Mouse (Mus musculus) large intestine, adult 2 months (tissue): Measurements from ENCODE around the gene Cyb5r4. TPM values are rescaled to one million over a fixed set of nuclear protein-coding genes. Genes with fewer than 3 reads are reported as not detected.
"Not testable (repeated sequence)": the region's sequence is repeated elsewhere in the genome, so short reads cannot be mapped to it uniquely, and the experiment has no call there.

Source experiments
- DNase-seq: peaks from one replicate; pipeline ENCODE4 v3.0.0-alpha.2; 2012; ENCODE audit warnings: low read depth, low spot score
- WGBS: fragments of 180-500 bp; shearing (Covaris S2); methylation state at CpG from one replicate; pipeline ENCODE4 v1.1.7; 2018; 5-methylcytosine and 5-hydroxymethylcytosine counted together
- polyA plus RNA-seq: library from polyadenylated mRNA; depleted of rRNA; stranded (reverse); fragments of >200 nt; gene quantifications from 2 replicates; pipeline ENCODE4 v1.2.3, GENCODE M21; 2012

Cyb5r4 gene
- polyA plus RNA-seq, 1 experiment = 17.5 TPM

- 4% methylated on average over 71 of the region's 71 CpGs for WGBS
- DNase-seq = no peak
These were observed 6.4 kb upstream of the Cyb5r4 start, which contains the start of gene Ripply2 for GRCm38 (mm10) chr9:87015288-87015937. TSS of gene Ripply2 (plus strand) at chr9:87015537.

GRCm38 (mm10) chr9:87015938-87016294 is 5.9 kb upstream of the Cyb5r4 start:
- DNase-seq = no peak
- WGBS = 7% methylated on average over 10 of the region's 10 CpGs

- 73% methylated on average over 6 of the region's 6 CpGs for WGBS
- DNase-seq = no peak
These were observed 4.0 kb downstream of the Cyb5r4 start for GRCm38 (mm10) chr9:87025764-87026163.

- WGBS = 42% methylated on average over 8 of the region's 8 CpGs
- DNase-seq = peak; percentile 33
These were observed 5.7 kb downstream of the Cyb5r4 start for GRCm38 (mm10) chr9:87027423-87028084.

GRCm38 (mm10) chr9:87032196-87032595 is 10.4 kb downstream of the Cyb5r4 start:
- WGBS = 84% methylated on average over 4 of the region's 4 CpGs
- no peak for DNase-seq

GRCm38 (mm10) chr9:87034831-87035580 is 13.2 kb downstream of the Cyb5r4 start:
- DNase-seq = no peak
- 71% methylated on average over 2 of the region's 2 CpGs for WGBS

GRCm38 (mm10) chr9:87049425-87049824 is 27.6 kb downstream of the Cyb5r4 start:
- DNase-seq = no peak
- 85% methylated on average over 4 of the region's 4 CpGs for WGBS

- WGBS = 89% methylated on average over 11 of the region's 11 CpGs
- DNase-seq = no peak
These were observed 33.9 kb downstream of the Cyb5r4 start for GRCm38 (mm10) chr9:87055547-87056235.

GRCm38 (mm10) chr9:87062337-87062736 is 40.5 kb downstream of the Cyb5r4 start:
- no peak for DNase-seq
- WGBS = 82% methylated on average over 5 of the region's 5 CpGs

- WGBS = 63% methylated on average over 1 of the region's 1 CpGs
- no peak for DNase-seq
These were observed 46.3 kb downstream of the Cyb5r4 start for GRCm38 (mm10) chr9:87068160-87068559.

- DNase-seq = not testable (repeated sequence)
- 97% methylated on average over 3 of the region's 3 CpGs for WGBS
These were observed 49.8 kb downstream of the Cyb5r4 start for GRCm38 (mm10) chr9:87071566-87071965.

- no peak for DNase-seq
- WGBS = 35% methylated on average over 2 of the region's 2 CpGs
These were observed 56.1 kb downstream of the Cyb5r4 start for GRCm38 (mm10) chr9:87077919-87078318.

- 56% methylated on average over 2 of the region's 2 CpGs for WGBS
- DNase-seq = no peak
These were observed 57.7 kb downstream of the Cyb5r4 start for GRCm38 (mm10) chr9:87079511-87079910.

GRCm38 (mm10) chr9:87086991-87087390 is 65.2 kb downstream of the Cyb5r4 start:
- 73% methylated on average over 4 of the region's 4 CpGs for WGBS
- no peak for DNase-seq

GRCm38 (mm10) chr9:87097989-87098388 is 76.2 kb downstream of the Cyb5r4 start:
- no peak for DNase-seq
- WGBS = 47% methylated on average over 2 of the region's 2 CpGs

- no peak for DNase-seq
- WGBS = 71% methylated on average over 5 of the region's 5 CpGs
These were observed 93.2 kb downstream of the Cyb5r4 start for GRCm38 (mm10) chr9:87115019-87115418.

- 58% methylated on average over 6 of the region's 6 CpGs for WGBS
These were observed 93.7 kb downstream of the Cyb5r4 start for GRCm38 (mm10) chr9:87115456-87115931.

GRCm38 (mm10) chr9:87115978-87116377 is 94.2 kb downstream of the Cyb5r4 start:
- DNase-seq = no peak
- WGBS = 47% methylated on average over 1 of the region's 1 CpGs

More at GRCm38 (mm10) chr9:87115456-87115931, 93.7 kb downstream of the Cyb5r4 start:
- no peak for DNase-seq

- no peak for DNase-seq
- 34% methylated on average over 3 of the region's 3 CpGs for WGBS
These were observed 97.2 kb downstream of the Cyb5r4 start for GRCm38 (mm10) chr9:87118996-87119395.

GRCm38 (mm10) chr9:87121956-87122493 is 100.2 kb downstream of the Cyb5r4 start:
- 64% methylated on average over 9 of the region's 9 CpGs for WGBS
- no peak for DNase-seq
